Mouse (Mus musculus): ENCODE results near the gene Ano5. TPM values are rescaled to one million over a fixed set of nuclear protein-coding genes. Genes with fewer than 3 reads are reported as not detected.

Gene Ano5
- polyA plus RNA-seq, 1 experiment from 2014 or later = 0.47 TPM

DNA sequence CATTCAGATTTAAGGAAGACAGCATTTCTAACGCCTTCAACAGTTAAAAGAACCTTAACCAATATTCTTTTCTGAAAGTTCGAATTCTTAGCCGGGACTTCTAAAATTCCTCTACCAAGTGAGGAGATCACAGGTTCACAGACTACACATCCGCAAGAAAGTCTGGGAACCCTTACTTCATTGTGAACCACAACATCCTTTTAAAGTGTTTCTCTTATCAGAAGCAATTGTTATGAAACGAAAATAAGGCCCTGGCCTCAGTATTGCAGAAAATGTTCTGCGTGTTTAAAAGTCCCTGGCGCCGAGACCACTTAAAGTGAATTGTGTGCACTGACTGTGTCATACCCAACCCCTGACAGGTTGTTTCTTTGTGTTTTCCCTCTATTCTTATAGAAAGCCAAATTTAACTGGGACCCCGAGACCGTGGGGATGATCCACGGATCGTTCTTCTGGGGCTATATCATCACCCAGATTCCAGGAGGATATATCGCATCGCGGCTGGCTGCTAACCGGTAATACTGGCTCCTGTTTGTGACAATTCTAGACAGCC lies 115.7 kb downstream of the Ano5 start:
- H3K4me1 ChIP-seq (replicated peaks; ENCODE audit: control insufficient read depth, insufficient read depth, low read length) = peaks cover 24% of the 10 kb centered on the region
- peak overlapping the region; percentile 71 for H3K27ac ChIP-seq (ENCODE audit: low read length)
- 3% methylated on average over 16 of the region's 16 CpGs for WGBS
- no peaks in the 10 kb centered on the region for H3K36me3 ChIP-seq (ENCODE audit: control insufficient read depth, insufficient read depth)
- H3K9ac ChIP-seq (replicated peaks; ENCODE audit: low read depth, low read length) = peak overlapping the region; percentile 66
- peak overlapping the region; percentile 46 for H3K4me3 ChIP-seq (replicated peaks; ENCODE audit: low read length)
- no peak for ATAC-seq
- no peaks in the 10 kb centered on the region for H3K9me3 ChIP-seq (ENCODE audit: control insufficient read depth, low read length)
- peaks cover 18% of the 10 kb centered on the region for H3K27me3 ChIP-seq (replicated peaks; ENCODE audit: control insufficient read depth, insufficient read depth, low read length)
- H3K4me2 ChIP-seq (ENCODE audit: low read length) = peak overlapping the region; percentile 50

DNA sequence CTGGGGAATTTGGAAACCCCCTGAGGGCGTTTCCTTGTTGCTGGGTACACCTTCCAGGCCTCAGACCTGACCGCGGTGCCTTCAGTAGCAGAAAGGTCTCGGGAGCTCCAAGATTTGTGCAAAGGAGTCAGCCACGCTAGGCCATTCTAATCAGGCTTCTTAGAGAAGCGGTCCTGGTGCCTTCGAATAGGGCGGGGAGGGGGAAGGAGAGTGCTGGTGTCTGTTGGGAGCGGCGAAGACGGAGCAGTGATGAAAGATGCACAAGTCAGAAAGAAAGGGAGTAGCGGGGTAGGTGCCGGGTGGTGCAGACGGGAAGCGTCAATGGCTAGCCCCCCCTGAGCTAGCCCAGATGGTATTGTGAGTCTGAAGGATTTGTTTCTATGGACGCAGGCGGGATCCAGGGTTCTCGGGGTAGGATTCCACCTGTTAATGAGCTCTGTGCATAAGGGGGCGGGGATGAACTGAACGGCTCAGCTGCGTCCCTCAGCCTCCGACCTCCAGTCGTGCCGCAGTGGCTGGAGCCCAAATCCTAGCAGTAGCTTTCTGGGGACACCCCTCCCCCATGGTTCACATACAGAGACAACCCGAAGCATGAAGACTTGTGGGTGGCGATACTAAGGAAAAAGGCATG lies 116.3 kb downstream of the Ano5 start:
- Histone ChIP-seq H3K4me2 (ENCODE audit: low read length) (peak overlapping the region; percentile 50), H3K36me3 (ENCODE audit: control insufficient read depth, insufficient read depth) (no peaks in the 10 kb centered on the region), H3K4me1 (replicated peaks; ENCODE audit: control insufficient read depth, insufficient read depth, low read length) (peaks cover 22% of the 10 kb centered on the region), H3K4me3 (replicated peaks; ENCODE audit: low read length) (peak overlapping the region; percentile 46), H3K9ac (replicated peaks; ENCODE audit: low read depth, low read length) (peak overlapping the region; percentile 32), H3K9me3 (ENCODE audit: control insufficient read depth, low read length) (no peaks in the 10 kb centered on the region), H3K27ac (ENCODE audit: low read length) (peak overlapping the region; percentile 71), H3K27me3 (replicated peaks; ENCODE audit: control insufficient read depth, insufficient read depth, low read length) (peaks cover 18% of the 10 kb centered on the region)
- ATAC-seq = peak; percentile 68
- under 1% methylated on average over 26 of the region's 26 CpGs for WGBS

DNA sequence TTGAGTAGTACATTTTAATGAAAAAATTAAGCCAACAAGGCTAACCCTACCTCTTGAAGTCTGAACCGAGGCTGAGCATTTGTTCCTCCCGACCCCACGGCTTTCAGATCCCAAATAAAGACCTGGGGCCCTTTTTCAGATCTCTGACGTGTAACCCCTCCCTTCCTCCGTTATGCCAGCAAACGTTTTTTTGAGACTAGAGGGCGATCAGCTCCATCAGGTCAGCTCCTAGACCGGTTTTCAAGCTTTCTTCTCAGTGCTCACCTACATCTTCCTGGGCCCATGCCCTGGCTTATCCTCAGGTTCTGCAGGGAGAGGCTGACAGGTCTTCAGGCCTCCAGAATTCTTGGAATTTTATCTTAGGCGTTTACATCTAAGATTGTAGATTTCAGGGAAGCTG lies 116.8 kb downstream of the Ano5 start:
- H3K4me3 ChIP-seq (replicated peaks; ENCODE audit: low read length) = peak overlapping the region; percentile 46
- no peaks in the 10 kb centered on the region for H3K36me3 ChIP-seq (ENCODE audit: control insufficient read depth, insufficient read depth)
- H3K27ac ChIP-seq (ENCODE audit: low read length) = peak overlapping the region; percentile 71
- H3K4me2 ChIP-seq (ENCODE audit: low read length) = peak overlapping the region; percentile 50
- peak overlapping the region; percentile 32 for H3K9ac ChIP-seq (replicated peaks; ENCODE audit: low read depth, low read length)
- H3K9me3 ChIP-seq (ENCODE audit: control insufficient read depth, low read length) = no peaks in the 10 kb centered on the region
- WGBS = 1% methylated on average over 9 of the region's 9 CpGs
- no peak for ATAC-seq
- H3K4me1 ChIP-seq (replicated peaks; ENCODE audit: control insufficient read depth, insufficient read depth, low read length) = peaks cover 24% of the 10 kb centered on the region
- H3K27me3 ChIP-seq (replicated peaks; ENCODE audit: control insufficient read depth, insufficient read depth, low read length) = peaks cover 18% of the 10 kb centered on the region

DNA sequence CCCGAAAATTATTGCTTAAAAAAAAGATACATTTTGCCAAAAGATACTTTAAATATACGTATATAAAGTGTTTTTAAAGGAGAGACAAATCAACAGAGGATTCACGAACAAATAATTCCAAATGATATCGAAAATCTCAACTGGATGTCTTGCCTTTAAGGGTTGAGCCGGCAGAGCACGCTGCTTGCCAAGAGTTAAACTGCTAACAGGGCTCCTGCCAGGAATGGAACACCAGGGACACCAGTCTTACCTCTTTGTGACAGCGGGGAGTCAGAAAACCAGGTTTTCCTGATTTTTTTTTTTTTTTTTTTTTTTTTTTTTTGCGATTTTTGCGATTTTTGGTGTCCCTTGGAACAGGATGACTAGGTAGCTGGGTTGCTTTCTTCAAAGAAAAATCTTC lies 117.5 kb downstream of the Ano5 start:
- WGBS = 4% methylated on average over 9 of the region's 9 CpGs
- H3K27me3 ChIP-seq (replicated peaks; ENCODE audit: control insufficient read depth, insufficient read depth, low read length) = peaks cover 18% of the 10 kb centered on the region
- H3K27ac ChIP-seq (ENCODE audit: low read length) = no peak overlapping the region; the same call in 1 of the 2 replicates
- H3K4me3 ChIP-seq (replicated peaks; ENCODE audit: low read length) = no peak overlapping the region
- no peak overlapping the region for H3K9ac ChIP-seq (replicated peaks; ENCODE audit: low read depth, low read length)
- no peaks in the 10 kb centered on the region for H3K9me3 ChIP-seq (ENCODE audit: control insufficient read depth, low read length)
- H3K4me2 ChIP-seq (ENCODE audit: low read length) = peak overlapping the region; percentile 31
- peaks cover 29% of the 10 kb centered on the region for H3K4me1 ChIP-seq (replicated peaks; ENCODE audit: control insufficient read depth, insufficient read depth, low read length)
- ATAC-seq = no peak
- H3K36me3 ChIP-seq (ENCODE audit: control insufficient read depth, insufficient read depth) = no peaks in the 10 kb centered on the region

DNA sequence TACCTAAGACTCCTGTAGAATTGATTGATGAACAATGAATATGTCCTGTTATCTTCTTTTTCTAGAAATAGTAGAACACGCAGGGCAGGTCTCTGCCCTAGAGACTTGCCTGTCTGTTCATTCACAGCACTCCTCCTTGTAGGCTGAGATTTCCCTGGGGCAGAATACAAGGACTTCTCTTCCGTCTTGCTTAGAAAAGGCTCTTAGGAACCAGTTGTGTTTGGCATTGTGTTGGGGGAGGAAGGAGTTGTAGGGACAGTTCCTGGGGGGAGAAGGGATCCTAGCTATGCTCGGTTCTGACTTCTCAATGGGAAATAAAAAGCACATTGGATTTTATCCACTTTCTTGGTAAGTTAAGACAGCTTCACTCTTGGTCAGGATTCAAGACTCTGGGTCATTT lies 118.4 kb downstream of the Ano5 start:
- Histone ChIP-seq H3K9me3 (ENCODE audit: control insufficient read depth, low read length) (no peaks in the 10 kb centered on the region), H3K9ac (replicated peaks; ENCODE audit: low read depth, low read length) (no peak overlapping the region; the same call in 1 of the 2 replicates), H3K4me3 (replicated peaks; ENCODE audit: low read length) (peak overlapping the region; percentile 23), H3K36me3 (ENCODE audit: control insufficient read depth, insufficient read depth) (no peaks in the 10 kb centered on the region), H3K4me2 (ENCODE audit: low read length) (peak overlapping the region; percentile 45), H3K4me1 (replicated peaks; ENCODE audit: control insufficient read depth, insufficient read depth, low read length) (peaks cover 31% of the 10 kb centered on the region), H3K27me3 (replicated peaks; ENCODE audit: control insufficient read depth, insufficient read depth, low read length) (peaks cover 18% of the 10 kb centered on the region), H3K27ac (ENCODE audit: low read length) (peak overlapping the region; percentile 64)
- no peak for ATAC-seq
- 5% methylated on average over 3 of the region's 3 CpGs for WGBS

DNA sequence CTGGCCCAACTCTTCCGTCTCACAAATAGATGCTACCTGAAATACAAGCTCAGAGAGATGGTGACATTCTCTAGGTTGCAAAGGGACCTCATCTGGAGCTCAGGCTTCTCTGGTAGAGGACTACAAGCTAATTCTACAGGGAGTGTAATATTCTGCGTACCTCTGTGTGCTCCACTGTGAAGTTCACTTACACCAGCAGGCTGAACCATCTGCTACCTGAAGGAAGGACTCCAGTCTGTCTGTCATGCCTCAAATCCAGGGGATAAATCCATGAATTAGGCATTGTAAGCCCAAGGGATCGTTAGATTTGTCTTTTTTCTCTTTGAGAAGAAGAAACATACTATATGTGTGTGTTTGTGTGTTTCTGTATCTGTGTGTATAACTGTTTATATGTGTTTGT lies 120.3 kb downstream of the Ano5 start:
- Histone ChIP-seq H3K9me3 (ENCODE audit: control insufficient read depth, low read length) (no peaks in the 10 kb centered on the region), H3K27me3 (replicated peaks; ENCODE audit: control insufficient read depth, insufficient read depth, low read length) (peaks cover 9% of the 10 kb centered on the region; the same call in 1 of the 2 replicates), H3K9ac (replicated peaks; ENCODE audit: low read depth, low read length) (no peak overlapping the region), H3K4me1 (replicated peaks; ENCODE audit: control insufficient read depth, insufficient read depth, low read length) (peaks cover 28% of the 10 kb centered on the region), H3K4me2 (ENCODE audit: low read length) (peak overlapping the region; percentile 38), H3K27ac (ENCODE audit: low read length) (peak overlapping the region; percentile 66; the same call in 1 of the 2 replicates), H3K36me3 (ENCODE audit: control insufficient read depth, insufficient read depth) (no peaks in the 10 kb centered on the region), H3K4me3 (replicated peaks; ENCODE audit: low read length) (no peak overlapping the region)
- no peak for ATAC-seq
- 40% methylated on average over 3 of the region's 3 CpGs for WGBS

DNA sequence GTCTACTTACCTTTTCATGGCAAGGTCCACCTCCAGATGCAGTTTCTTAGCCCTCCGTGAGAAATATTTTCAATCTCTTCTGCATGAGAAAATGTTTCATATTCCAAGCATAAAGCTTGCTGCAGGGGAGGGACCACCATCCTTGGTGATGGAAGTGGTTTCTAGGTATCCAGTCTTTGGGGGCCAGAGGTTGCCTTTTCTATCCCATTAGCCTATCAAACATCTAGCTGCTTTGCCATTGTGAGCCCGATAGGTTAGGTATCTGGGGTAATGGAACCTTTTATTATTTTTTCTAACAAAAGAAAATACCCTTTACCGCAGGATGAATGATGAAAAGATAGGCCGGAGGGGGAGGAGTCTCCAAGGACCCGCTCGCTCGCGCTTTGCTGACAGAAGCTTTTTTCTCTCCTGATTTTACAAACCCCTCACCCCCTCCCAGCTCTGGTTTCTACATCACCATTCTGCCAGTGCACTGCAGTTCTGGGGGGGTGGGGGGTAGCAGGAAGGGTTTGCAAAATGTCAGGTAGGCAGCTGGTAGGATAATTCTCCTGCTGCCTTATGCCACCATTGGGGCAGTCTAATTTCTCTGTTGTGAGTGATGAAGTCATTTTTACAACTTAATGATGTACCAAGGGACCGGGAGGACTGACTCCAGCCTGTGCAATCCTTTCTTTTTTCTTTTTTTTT lies 121.9 kb downstream of the Ano5 start:
- peak overlapping the region; percentile 6; the same call in 1 of the 2 replicates for H3K9ac ChIP-seq (replicated peaks; ENCODE audit: low read depth, low read length)

DNA sequence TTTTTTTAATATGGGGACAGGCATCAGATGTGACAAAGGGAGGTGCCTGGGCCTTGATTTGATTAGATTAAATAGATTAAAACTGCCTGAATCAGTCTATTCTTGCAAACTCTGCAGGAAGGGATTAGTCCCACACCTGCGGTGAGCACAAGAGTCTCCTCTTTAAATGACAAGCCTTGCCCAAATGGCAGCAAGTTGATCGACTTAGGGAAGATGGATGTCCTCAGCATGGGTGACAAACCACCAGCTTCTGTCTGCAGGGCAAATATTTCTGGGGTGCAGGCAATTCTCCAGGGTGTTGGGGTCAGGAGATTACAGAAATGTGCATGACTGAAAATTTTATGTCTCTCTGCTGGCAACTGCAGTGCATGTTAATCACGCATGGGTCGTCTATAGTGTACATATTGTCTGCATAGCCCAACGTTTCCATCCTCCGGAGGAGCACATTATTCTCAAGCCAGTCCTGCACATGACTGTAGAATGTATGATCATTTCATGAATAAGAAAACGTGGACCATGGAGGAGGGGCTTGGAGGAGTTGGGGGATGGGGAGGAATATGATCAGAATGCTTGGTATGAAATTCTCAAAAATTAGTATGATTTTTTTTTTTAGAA lies 122.5 kb downstream of the Ano5 start:
- Histone ChIP-seq H3K9me3 (ENCODE audit: control insufficient read depth, low read length) (no peaks in the 10 kb centered on the region), H3K4me2 (ENCODE audit: low read length) (peak overlapping the region; percentile 3), H3K4me3 (replicated peaks; ENCODE audit: low read length) (no peak overlapping the region), H3K36me3 (ENCODE audit: control insufficient read depth, insufficient read depth) (no peaks in the 10 kb centered on the region), H3K9ac (replicated peaks; ENCODE audit: low read depth, low read length) (no peak overlapping the region), H3K27ac (ENCODE audit: low read length) (peak overlapping the region; percentile 68), H3K27me3 (replicated peaks; ENCODE audit: control insufficient read depth, insufficient read depth, low read length) (0 out of 2 replicates have a peak, but pooled peaks cover 3% of the 10 kb centered on the region), H3K4me1 (replicated peaks; ENCODE audit: control insufficient read depth, insufficient read depth, low read length) (peaks cover 12% of the 10 kb centered on the region)
- 2% methylated on average over 7 of the region's 7 CpGs for WGBS
- ATAC-seq = peak; percentile 67

More for the DNA sequence above, 121.9 kb downstream of the Ano5 start:
- Histone ChIP-seq H3K4me1 (replicated peaks; ENCODE audit: control insufficient read depth, insufficient read depth, low read length) (peaks cover 15% of the 10 kb centered on the region), H3K9me3 (ENCODE audit: control insufficient read depth, low read length) (no peaks in the 10 kb centered on the region), H3K27me3 (replicated peaks; ENCODE audit: control insufficient read depth, insufficient read depth, low read length) (0 out of 2 replicates have a peak, but pooled peaks cover 7% of the 10 kb centered on the region), H3K4me2 (ENCODE audit: low read length) (peak overlapping the region; percentile 35), H3K36me3 (ENCODE audit: control insufficient read depth, insufficient read depth) (no peaks in the 10 kb centered on the region), H3K27ac (ENCODE audit: low read length) (peak overlapping the region; percentile 77), H3K4me3 (replicated peaks; ENCODE audit: low read length) (0 out of 2 replicates have a peak overlapping the region, but pooled peaks have one; percentile 2)
- ATAC-seq = peak; percentile 83
- 6% methylated on average over 9 of the region's 9 CpGs for WGBS

Measured in forebrain, embryonic 16.5 days (tissue).